In the genomic region with DNA sequence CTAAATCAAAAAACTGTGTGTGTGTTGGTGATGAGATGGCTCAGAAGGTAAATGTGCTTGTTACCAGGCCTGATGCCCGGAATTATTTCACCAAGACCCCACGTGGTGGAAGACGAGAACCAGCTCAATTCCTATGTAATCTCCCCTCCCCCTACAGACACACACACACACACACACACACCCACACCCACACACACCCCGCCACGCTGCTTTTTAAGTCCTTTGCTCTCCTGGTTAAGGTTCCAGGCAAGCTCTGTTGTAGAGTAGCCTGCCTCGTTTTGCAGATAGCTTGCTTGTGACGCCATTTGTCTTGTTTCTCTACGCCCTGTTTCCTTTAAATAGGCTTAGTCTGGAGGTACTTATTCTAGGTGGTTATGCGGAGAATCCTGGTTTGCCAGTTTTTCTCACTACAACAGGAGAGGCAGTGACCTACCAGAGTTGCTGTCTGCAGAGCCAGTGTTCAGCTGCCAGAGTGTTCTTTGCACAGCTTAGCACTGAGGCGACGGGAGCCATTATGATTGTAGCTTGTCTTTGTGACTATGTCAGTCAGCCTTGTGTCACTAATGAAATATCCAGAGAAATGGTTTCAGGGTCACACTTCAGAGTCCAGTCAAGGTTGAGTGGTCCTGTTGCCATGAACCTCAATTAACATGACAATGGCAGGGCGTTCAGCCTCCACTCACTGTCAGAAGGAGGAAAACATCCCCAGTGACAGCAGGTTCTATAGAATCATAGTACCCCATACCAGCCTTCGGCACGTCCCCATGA, we compare ENCODE assay signal across 12 mouse cellular contexts. TPM values are rescaled to one million over a fixed set of nuclear protein-coding genes. Genes with fewer than 3 reads are reported as not detected.
DNase-seq lines count a peak whose midpoint lies in the region; ATAC-seq and TF ChIP-seq lines count a peak whose summit lies in the region.
"Had no signal": no experiment of that assay in that cellular context is flagged by ENCODE, and none has a peak within 500 bp of the region (broad histone marks: within the 10 kb centered on the region; RNA-seq: fewer than 3 reads in every experiment).

No protein-coding gene starts in this region.

- no peak overlapping the region for H3K9ac ChIP-seq in ES-E14 (ENCODE audit: insufficient read depth, low read depth, low read length, poor library complexity, severe bottlenecking)
- H3K9ac ChIP-seq in hindbrain, embryonic 13.5 days, result no peak overlapping the region
- H3K9ac ChIP-seq in midbrain, postnatal 0 days (replicated peaks; ENCODE audit: low read length, poor library complexity, severe bottlenecking), result no peak overlapping the region
- H3K9ac ChIP-seq in liver, embryonic 12.5 days, result no peak overlapping the region
- H3K9ac ChIP-seq: embryonic facial prominence, embryonic 12.5 days; liver, embryonic 13.5 days had no signal

- no peaks in the 10 kb centered on the region for H3K9me3 ChIP-seq in ES-E14 (ENCODE audit: control insufficient read depth, insufficient read depth, low read depth, low read length)
- no peaks in the 10 kb centered on the region for H3K9me3 ChIP-seq in hindbrain, embryonic 13.5 days
- no peaks in the 10 kb centered on the region for H3K9me3 ChIP-seq in midbrain, postnatal 0 days (ENCODE audit: low read length)
- H3K9me3 ChIP-seq in liver, embryonic 12.5 days (replicated peaks), result no peaks in the 10 kb centered on the region
- H3K9me3 ChIP-seq: embryonic facial prominence, embryonic 12.5 days; liver, embryonic 13.5 days had no signal

- in situ Hi-C loops in ES-E14 (cut with MboI; ENCODE audit: low sequenced_read_pairs in 2 of 2, unreplicated experiment in 2 of 2), result no loop called here

- no peak overlapping the region for H3K27ac ChIP-seq in ES-E14 (ENCODE audit: insufficient read depth, low read depth, low read length, poor library complexity, severe bottlenecking)
- peak overlapping the region; percentile 50 for H3K27ac ChIP-seq in hindbrain, embryonic 13.5 days
- H3K27ac ChIP-seq in midbrain, postnatal 0 days (ENCODE audit: low read depth, low read length), result peak overlapping the region; percentile 18; the same call in 1 of the 2 replicates
- no peak overlapping the region for H3K27ac ChIP-seq in liver, embryonic 12.5 days
- H3K27ac ChIP-seq: embryonic facial prominence, embryonic 12.5 days; liver, embryonic 13.5 days had no signal

- no peak for TF ChIP-seq CTCF in midbrain, postnatal 0 days (IDR thresholded peaks at IDR 0.05)

- DNase-seq in ES-E14 (ENCODE audit: low read depth, low spot score), result peak; percentile 22
- peak; percentile 67 for DNase-seq in embryo, embryonic 10.5 days (ENCODE audit: low spot score)
- peak; percentile 27 for DNase-seq in midbrain, postnatal 0 days (ENCODE audit: low spot score)
- no peak for DNase-seq in ovary, postnatal 10 days (ENCODE audit: low spot score)
- DNase-seq in left cerebral cortex, postnatal 14 days (ENCODE audit: low spot score in 2 of 2), result no peak
- DNase-seq: cerebellum, adult 11-12 months; liver, embryonic 13.5 days; lung, postnatal 10 days had no signal

- ATAC-seq in hindbrain, embryonic 13.5 days (ENCODE audit: low FRiP score), result 0 out of 2 replicates have a peak, but pooled peaks have one; percentile 39
- ATAC-seq in midbrain, postnatal 0 days (ENCODE audit: low FRiP score), result no peak
- ATAC-seq in liver, embryonic 12.5 days, result no peak
- ATAC-seq: activated CD4-positive, CD25-positive, alpha-beta regulatory T cell, adult 4 months had no signal

- H3K4me2 ChIP-seq in hindbrain, embryonic 13.5 days, result no peak overlapping the region
- H3K4me2 ChIP-seq in midbrain, postnatal 0 days (ENCODE audit: low read depth, low read length, poor library complexity, severe bottlenecking), result no peak overlapping the region
- H3K4me2 ChIP-seq in liver, embryonic 12.5 days, result no peak overlapping the region
- H3K4me2 ChIP-seq: embryonic facial prominence, embryonic 12.5 days; liver, embryonic 13.5 days had no signal

- no peaks in the 10 kb centered on the region for H3K36me3 ChIP-seq in ES-E14 (ENCODE audit: control insufficient read depth, insufficient read depth, low read length, poor library complexity, severe bottlenecking)
- H3K36me3 ChIP-seq in hindbrain, embryonic 13.5 days, result no peaks in the 10 kb centered on the region
- H3K36me3 ChIP-seq in midbrain, postnatal 0 days (ENCODE audit: insufficient read depth, low read length), result no peaks in the 10 kb centered on the region
- H3K36me3 ChIP-seq in liver, embryonic 12.5 days, result no peaks in the 10 kb centered on the region
- H3K36me3 ChIP-seq: embryonic facial prominence, embryonic 12.5 days; liver, embryonic 13.5 days had no signal

- 26% methylated on average over 14 of the region's 14 CpGs for WGBS in hindbrain, embryonic 13.5 days
- WGBS in midbrain, postnatal 0 days, result 22% methylated on average over 14 of the region's 14 CpGs
- 77% methylated on average over 14 of the region's 14 CpGs for WGBS in liver, embryonic 12.5 days (ENCODE audit: insufficient replicate concordance)

- intact Hi-C loops in left cerebral cortex, postnatal 14 days (cut with DNase I), result no loop called here

- H3K4me3 ChIP-seq in ES-E14 (ENCODE audit: insufficient read depth in 1 of 2, low read depth in 1 of 2, low read length in 2 of 2, poor library complexity in 1 of 2, severe bottlenecking in 1 of 2), result no peak overlapping the region
- H3K4me3 ChIP-seq in hindbrain, embryonic 13.5 days, result no peak overlapping the region
- no peak overlapping the region for H3K4me3 ChIP-seq in midbrain, postnatal 0 days (ENCODE audit: low read depth, low read length)
- no peak overlapping the region for H3K4me3 ChIP-seq in liver, embryonic 12.5 days
- H3K4me3 ChIP-seq: embryonic facial prominence, embryonic 12.5 days; liver, embryonic 13.5 days had no signal

- no peaks in the 10 kb centered on the region for H3K27me3 ChIP-seq in hindbrain, embryonic 13.5 days
- no peaks in the 10 kb centered on the region for H3K27me3 ChIP-seq in midbrain, postnatal 0 days (ENCODE audit: insufficient read depth, low read length)
- H3K27me3 ChIP-seq in liver, embryonic 12.5 days (replicated peaks), result no peaks in the 10 kb centered on the region
- H3K27me3 ChIP-seq: embryonic facial prominence, embryonic 12.5 days; liver, embryonic 13.5 days had no signal

- peaks cover 14 to 21% of the 10 kb centered on the region in 2 experiments for H3K4me1 ChIP-seq in ES-E14 (ENCODE audit: control insufficient read depth in 2 of 2, insufficient read depth in 2 of 2, low read length in 2 of 2, poor library complexity in 1 of 2)
- H3K4me1 ChIP-seq in hindbrain, embryonic 13.5 days (replicated peaks), result peaks cover 61% of the 10 kb centered on the region
- H3K4me1 ChIP-seq in midbrain, postnatal 0 days (ENCODE audit: insufficient read depth, low read length), result peaks cover 14% of the 10 kb centered on the region; the same call in 1 of the 2 replicates
- H3K4me1 ChIP-seq in liver, embryonic 12.5 days, result peaks cover 18% of the 10 kb centered on the region

TF ChIP-seq in ES-E14, 5 proteins besides CTCF, POLR2A, EP300 and RAD21:
- TF ChIP-seq HCFC1 (IDR thresholded peaks at IDR 0.05; ENCODE audit: borderline replicate concordance, insufficient read depth, low read length), result no peak
- 0 out of 2 replicates have a peak, but pooled peaks have one; percentile 9 for TF ChIP-seq ZNF384 (IDR thresholded peaks at IDR 0.05; ENCODE audit: low read depth, low read length)

RNA-seq across cellular contexts. Expression of a gene that starts 42.1 kb away (rescaled TPM):
- total RNA-seq in ES-E14 (2012; rRNA removed), result 59.7 and 61.6 TPM in 2 replicates
- 10.2 and 10.6 TPM in 2 replicates for polyA plus RNA-seq in hindbrain, embryonic 13.5 days (2015; fragmentation: Nextera tagmentation; extraction: Ambion mirVana)
- 64.8 and 65.0 TPM in 2 replicates for total RNA-seq in midbrain, postnatal 0 days (2014; rRNA removed)
- polyA plus RNA-seq in midbrain, postnatal 0 days (2015; fragmentation: Nextera tagmentation; extraction: Ambion mirVana), result 8.5 TPM in 2 replicates
- 10 to 100 TPM; 52.8 to 56.2 TPM for total RNA-seq in left cerebral cortex, postnatal 14 days (2021)
- polyA plus RNA-seq in liver, embryonic 12.5 days (2016; fragmentation: Nextera tagmentation; extraction: Ambion mirVana), result 11.3 and 12.5 TPM in 2 replicates

Comparison
In these comparisons a context has a peak if more than half of its experiments do, and no peak if none do; other contexts are left out.
1. DNase-seq: peak in ES-E14 (single experiment), embryo, embryonic 10.5 days (single experiment) and midbrain, postnatal 0 days (single experiment); none in ovary, postnatal 10 days (single experiment) and left cerebral cortex, postnatal 14 days (0 of 2).
2. H3K27ac ChIP-seq: peak in hindbrain, embryonic 13.5 days (single experiment) and midbrain, postnatal 0 days (single experiment); none in ES-E14 (single experiment) and liver, embryonic 12.5 days (single experiment).